Mouse (Mus musculus) liver, postnatal 0 days (tissue): Measurements from ENCODE around the gene Fermt3.

Source experiments
- CTCF ChIP-seq: sonication (generic); IDR thresholded peaks from 2 replicates; pipeline ENCODE4 v1.5.1; 2016; ENCODE audit warnings: antibody characterized with exemption, low read depth
- EP300 ChIP-seq: IDR thresholded peaks from 2 replicates; pipeline ENCODE4 v1.6.1; 2016; ENCODE audit warnings: antibody characterized with exemption, low read depth, mild to moderate bottlenecking

GRCm38 (mm10) chr19:7018546-7018945 is 723 bp downstream of the Fermt3 start:
- TF ChIP-seq CTCF (no peak), EP300 (no peak)
